Mouse (Mus musculus) G1E (cell line): ENCODE measurements around the gene Dao. TPM values are rescaled to one million over a fixed set of nuclear protein-coding genes. Genes with fewer than 3 reads are reported as not detected.

Source experiments
- ATAC-seq: 2 replicates; pipeline ENCODE4 v1.8.0; 2016; ENCODE audit warnings: mild to moderate bottlenecking; ENCODE audit not compliant: insufficient number of reproducible peaks, poor library complexity, low FRiP score, severe bottlenecking; ENCODE audit errors: extremely low read depth
- DNase-seq: peaks from one replicate; pipeline ENCODE4 v3.0.0; 2012; ENCODE audit warnings: low spot score
- H3K27me3 ChIP-seq: 2 replicates; pipeline ENCODE4 v1.6.1; 2012; ENCODE audit warnings: mild to moderate bottlenecking, low read length, inconsistent platforms; ENCODE audit not compliant: insufficient read depth
- H3K36me3 ChIP-seq: replicated peaks from 2 replicates; pipeline ENCODE3; 2012; ENCODE audit warnings: mild to moderate bottlenecking, inconsistent platforms
- H3K4me1 ChIP-seq: 2 replicates; pipeline ENCODE4 v1.6.1; 2012; ENCODE audit warnings: low read depth, low read length, inconsistent platforms, mixed read lengths; ENCODE audit not compliant: insufficient read depth
- H3K4me3 ChIP-seq: 2 replicates; pipeline ENCODE4 v1.5.1; 2012; ENCODE audit warnings: low read depth, mild to moderate bottlenecking, inconsistent platforms, low read length, moderate library complexity, mixed read lengths
- H3K9me3 ChIP-seq: replicated peaks from 2 replicates; pipeline ENCODE4 v1.6.1; 2012; ENCODE audit warnings: inconsistent platforms
- CTCF ChIP-seq: IDR thresholded peaks from 2 replicates; pipeline ENCODE4 v1.5.1; 2012; ENCODE audit warnings: low read depth, low read length, inconsistent platforms, mixed read lengths
- GATA1 ChIP-seq: IDR thresholded peaks from 2 replicates; pipeline ENCODE4 v1.6.1; 2012; ENCODE audit warnings: borderline replicate concordance, low read length, inconsistent platforms, mixed read lengths
- GATA2 ChIP-seq: IDR thresholded peaks from 2 replicates; pipeline ENCODE4 v1.6.1; 2012; ENCODE audit warnings: low read depth, low read length, inconsistent platforms, borderline replicate concordance
- POLR2AphosphoS5 ChIP-seq: IDR thresholded peaks from 2 replicates; pipeline ENCODE4 v1.6.1; 2012; ENCODE audit warnings: low read depth, low read length, inconsistent platforms; ENCODE audit not compliant: insufficient replicate concordance
- TAL1 ChIP-seq: conservative IDR thresholded peaks from 2 replicates; pipeline ENCODE4 v1.6.1; 2012; ENCODE audit warnings: low read depth, low read length, inconsistent platforms, mixed read lengths
- polyA plus RNA-seq: library from polyadenylated mRNA; stranded (reverse); fragments of >175 nt; gene quantifications from 2 replicates; pipeline ENCODE4 v1.2.3, GENCODE M21; 2012
- total RNA-seq, 2 experiments: library from RNA; stranded (forward) in 1 of 2; stranded (reverse) in 1 of 2; fragments of 200-1000 nt in 1 of 2; fragments of >200 nt in 1 of 2; fragmentation: Nextera tagmentation in 1 of 2; gene quantifications; 2 replicates each; pipeline ENCODE4 v1.2.3; 2014 to 2017

The Dao gene
- total RNA-seq (2014; fragmentation: Nextera tagmentation) (not detected in 2 replicates), total RNA-seq (2017) (not detected in 2 replicates), polyA plus RNA-seq (not detected in 2 replicates)

DNA sequence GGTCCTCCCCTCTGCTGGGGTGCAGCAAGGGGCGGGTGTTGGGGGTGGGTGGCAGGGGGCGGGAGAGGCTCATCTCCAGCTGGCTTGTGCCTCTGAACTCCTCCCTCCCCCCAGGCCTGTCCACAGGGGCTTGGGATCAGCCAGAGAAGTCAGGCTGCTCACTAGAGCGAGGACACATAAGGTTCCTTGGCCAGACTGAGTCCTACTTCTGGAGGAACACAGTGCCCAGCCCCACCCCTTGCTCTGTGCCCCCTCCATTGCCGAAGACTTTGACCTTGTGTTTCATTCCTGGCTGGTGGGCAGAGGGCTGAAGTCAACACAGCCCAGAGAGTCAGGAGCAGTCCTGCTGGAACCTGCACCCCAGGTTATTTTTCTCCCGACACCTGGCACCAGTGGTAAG is at the start of gene Dao:
Gene Dao, plus strand, starts transcription at position 162 of the 400 bp plus-strand sequence.
- no peaks in the 10 kb centered on the region; the same call in 1 of the 2 replicates for H3K9me3 ChIP-seq

DNA sequence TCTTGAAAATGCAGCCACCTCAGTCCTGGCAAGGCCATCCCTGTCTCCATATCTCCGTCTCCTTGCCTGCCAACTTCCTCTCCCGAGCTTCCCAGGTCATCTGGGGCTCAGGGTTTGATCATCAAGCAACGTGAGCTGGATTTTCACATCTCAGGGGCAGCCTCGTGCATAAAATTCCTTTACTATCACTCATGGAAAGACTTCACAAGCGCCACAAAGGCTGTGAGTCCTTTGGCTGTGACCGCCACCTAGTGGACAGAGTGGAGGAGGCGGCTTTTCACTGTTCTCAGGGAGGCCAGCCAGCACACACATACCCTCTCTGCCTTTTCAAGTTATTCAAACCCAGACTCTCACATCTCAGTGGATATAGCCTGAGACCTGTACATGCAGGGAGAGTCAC is 49.1 kb upstream of the Dao start:
- DNase-seq (peak; percentile 48), ATAC-seq (no peak)
- Histone ChIP-seq H3K4me3 (no peak overlapping the region), H3K4me1 (peaks cover 34% of the 10 kb centered on the region), H3K36me3 (peaks cover 61% of the 10 kb centered on the region), H3K9me3 (no peaks in the 10 kb centered on the region), H3K27me3 (no peaks in the 10 kb centered on the region)
- no peak for TF ChIP-seq POLR2AphosphoS5
- TF ChIP-seq TAL1, result no peak
- peak; percentile 83 for TF ChIP-seq CTCF
- no peak for TF ChIP-seq GATA1
- TF ChIP-seq GATA2, result no peak

More for the DNA sequence above, at the start of gene Dao:
- Histone ChIP-seq H3K36me3 (no peaks in the 10 kb centered on the region), H3K4me3 (no peak within 1 kb of the TSS), H3K4me1 (peaks cover 25% of the 10 kb centered on the region), H3K27me3 (peaks cover 36% of the 10 kb centered on the region)
- TF ChIP-seq CTCF (no peak), GATA2 (no peak), TAL1 (no peak)
- DNase-seq (no peak), ATAC-seq (no peak)

- Histone ChIP-seq H3K36me3 (peaks cover 57% of the 10 kb centered on the region), H3K4me3 (no peak overlapping the region), H3K27me3 (no peaks in the 10 kb centered on the region), H3K9me3 (no peaks in the 10 kb centered on the region), H3K4me1 (peaks cover 38% of the 10 kb centered on the region)
- DNase-seq (no peak), ATAC-seq (no peak)
- TF ChIP-seq TAL1, result no peak
- no peak for TF ChIP-seq POLR2AphosphoS5
- no peak for TF ChIP-seq GATA1
- TF ChIP-seq GATA2, result no peak
Observed at GRCm38 (mm10) chr5:113955281-113955680, 48.2 kb upstream of the Dao start.

- H3K4me3 ChIP-seq, result no peak overlapping the region
- ATAC-seq (no peak), DNase-seq (no peak)
- H3K9me3 ChIP-seq, result no peaks in the 10 kb centered on the region
- no peaks in the 10 kb centered on the region for H3K27me3 ChIP-seq
- H3K4me1 ChIP-seq, result peaks cover 34% of the 10 kb centered on the region
- TF ChIP-seq TAL1, result no peak
- TF ChIP-seq GATA1, result no peak
- TF ChIP-seq POLR2AphosphoS5, result no peak
- no peak for TF ChIP-seq GATA2
- TF ChIP-seq CTCF, result no peak
- peaks cover 56% of the 10 kb centered on the region for H3K36me3 ChIP-seq
Observed at GRCm38 (mm10) chr5:113955691-113956090, 47.8 kb upstream of the Dao start.

- no peak for TF ChIP-seq TAL1
- TF ChIP-seq CTCF, result peak; percentile 95
- no peak for TF ChIP-seq GATA1
- peaks cover 60% of the 10 kb centered on the region for H3K36me3 ChIP-seq
- H3K4me3 ChIP-seq, result no peak overlapping the region
- H3K4me1 ChIP-seq, result peaks cover 29% of the 10 kb centered on the region
- H3K27me3 ChIP-seq, result no peaks in the 10 kb centered on the region
- no peaks in the 10 kb centered on the region for H3K9me3 ChIP-seq
- DNase-seq, result peak; percentile 44
- ATAC-seq, result no peak
Observed at GRCm38 (mm10) chr5:113956510-113956909, 47.0 kb upstream of the Dao start.

GRCm38 (mm10) chr5:113959039-113959438 is 44.5 kb upstream of the Dao start:
- DNase-seq (no peak), ATAC-seq (no peak)
- H3K27me3 ChIP-seq, result no peaks in the 10 kb centered on the region
- no peaks in the 10 kb centered on the region for H3K9me3 ChIP-seq
- TF ChIP-seq GATA1 (no peak), CTCF (no peak), POLR2AphosphoS5 (no peak), GATA2 (no peak), TAL1 (no peak)
- peaks cover 58% of the 10 kb centered on the region for H3K36me3 ChIP-seq
- peaks cover 13% of the 10 kb centered on the region for H3K4me1 ChIP-seq
- no peak overlapping the region for H3K4me3 ChIP-seq

- ATAC-seq, result no peak
Observed at GRCm38 (mm10) chr5:113960416-113960815, 43.1 kb upstream of the Dao start.

More at GRCm38 (mm10) chr5:113960416-113960815, 43.1 kb upstream of the Dao start:
- Histone ChIP-seq H3K36me3 (peaks cover 58% of the 10 kb centered on the region), H3K27me3 (no peaks in the 10 kb centered on the region), H3K4me3 (no peak overlapping the region), H3K4me1 (peaks cover 17% of the 10 kb centered on the region), H3K9me3 (no peaks in the 10 kb centered on the region)
- no peak for TF ChIP-seq CTCF
- TF ChIP-seq POLR2AphosphoS5, result no peak
- TF ChIP-seq GATA2, result no peak
- no peak for TF ChIP-seq TAL1
- no peak for TF ChIP-seq GATA1
- DNase-seq, result no peak
